Mouse (Mus musculus): ENCODE measurements around the gene Tmem19. TPM values are rescaled to one million over a fixed set of nuclear protein-coding genes. Genes with fewer than 3 reads are reported as not detected.

The Tmem19 gene
- total RNA-seq (2015; ENCODE audit: low replicate concordance) = 4.0 and 4.8 TPM in 2 replicates
- 2.5 and 7.5 TPM in 2 replicates for total RNA-seq (2017; ENCODE audit: low replicate concordance)

DNA sequence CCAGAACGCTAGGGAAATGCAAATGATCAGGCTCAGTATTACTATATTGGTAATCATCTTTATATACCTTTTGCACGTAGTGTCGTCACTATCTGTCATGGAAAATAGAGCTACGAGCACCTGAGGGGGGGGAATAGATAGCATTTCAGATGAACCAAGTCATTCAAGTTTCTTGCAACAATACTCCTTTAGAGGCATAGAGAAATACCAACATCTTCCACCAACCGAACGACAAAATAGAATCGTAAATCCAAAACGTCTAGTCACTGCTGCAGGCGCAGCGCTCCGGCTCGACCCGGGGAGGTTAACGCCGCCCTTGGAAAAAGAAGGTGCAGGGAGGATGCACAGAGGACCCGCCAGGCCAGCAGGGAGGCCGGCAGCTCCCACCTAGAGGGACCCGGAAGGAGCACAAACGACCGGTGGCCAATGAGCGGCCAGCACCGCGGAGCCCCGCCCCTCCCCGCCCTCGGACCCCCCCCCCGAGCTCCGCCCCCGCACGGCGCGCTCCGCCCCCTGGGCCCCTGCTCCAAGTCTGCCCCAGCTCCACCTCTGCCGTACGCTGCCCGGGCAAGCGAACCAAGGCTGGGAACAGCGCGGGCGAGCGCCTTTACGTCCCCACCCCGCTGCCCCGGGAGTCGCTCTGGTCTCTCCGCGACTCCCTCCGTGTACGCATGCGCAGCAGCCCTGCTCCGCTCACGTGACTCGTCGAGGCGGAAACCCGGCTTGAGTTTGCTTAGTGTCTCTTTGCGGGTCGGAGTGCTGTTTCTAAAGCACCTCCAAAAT is at the start of gene Tmem19:
Gene Tmem19 (minus strand): TSS at position 662 of the 783 bp plus-strand sequence.
- ATAC-seq (replicated peaks; ENCODE audit: low FRiP score, poor library complexity, severe bottlenecking) = peak; percentile 91

GRCm38 (mm10) chr10:115406393-115406792 is 44.1 kb upstream of the Tmem19 start:
- ATAC-seq (replicated peaks; ENCODE audit: low FRiP score, poor library complexity, severe bottlenecking) = peak; percentile 87

GRCm38 (mm10) chr10:115391896-115392295 is 29.6 kb upstream of the Tmem19 start:
- ATAC-seq (replicated peaks; ENCODE audit: low FRiP score, poor library complexity, severe bottlenecking) = no peak

- no peak for ATAC-seq (replicated peaks; ENCODE audit: low FRiP score, poor library complexity, severe bottlenecking)
Measured at GRCm38 (mm10) chr10:115391076-115391475, 28.8 kb upstream of the Tmem19 start.

GRCm38 (mm10) chr10:115387891-115388290 is 25.6 kb upstream of the Tmem19 start:
- ATAC-seq (replicated peaks; ENCODE audit: low FRiP score, poor library complexity, severe bottlenecking) = no peak

DNA sequence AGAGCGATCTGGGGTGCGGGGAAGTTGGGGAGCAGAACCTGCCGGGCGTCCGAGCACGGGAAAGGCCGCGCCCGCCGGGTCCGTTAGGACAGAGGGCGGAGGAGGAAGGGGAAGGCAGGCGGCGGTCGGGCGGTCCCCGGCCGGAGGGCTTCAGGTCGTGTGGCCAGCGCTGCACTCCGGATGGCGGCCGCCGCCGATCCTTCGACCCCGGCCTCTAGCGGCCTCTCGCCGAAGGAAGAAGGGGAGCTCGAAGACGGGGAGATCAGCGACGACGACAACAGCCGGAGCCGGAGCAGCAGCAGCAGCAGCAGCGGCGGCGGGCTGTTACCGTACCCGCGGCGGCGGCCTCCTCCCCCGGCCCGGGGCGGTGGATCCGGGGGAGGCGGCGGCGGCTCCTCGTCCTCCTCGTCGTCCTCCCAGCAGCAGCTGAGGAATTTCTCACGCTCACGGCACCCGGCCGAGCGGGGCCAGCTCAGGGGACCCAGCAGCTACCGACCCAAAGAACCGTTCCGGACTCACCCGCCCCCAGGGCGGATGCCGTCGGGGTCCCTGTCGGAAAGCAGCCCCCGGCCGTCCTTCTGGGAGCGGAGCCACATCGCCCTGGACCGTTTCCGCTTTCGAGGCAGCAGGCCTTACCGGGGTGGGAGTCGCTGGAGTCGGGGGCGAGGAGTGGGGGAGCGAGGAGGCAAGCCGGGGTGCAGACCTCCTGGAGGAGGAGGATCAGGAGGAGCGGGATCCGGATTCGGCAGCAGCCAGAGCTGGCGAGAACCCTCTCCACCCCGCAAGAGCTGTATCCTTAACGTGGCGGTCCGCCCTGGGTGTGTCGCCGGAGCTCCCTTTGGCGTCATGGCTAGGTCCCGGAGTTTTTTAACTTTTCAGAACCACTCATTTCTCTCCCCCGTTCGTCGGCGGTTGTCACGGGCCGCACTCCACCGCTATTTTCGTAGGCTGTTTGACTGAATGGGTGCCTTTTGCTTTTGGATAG is 23.0 kb upstream of the Tmem19 start:
- ATAC-seq (replicated peaks; ENCODE audit: low FRiP score, poor library complexity, severe bottlenecking) = peak; percentile 75

DNA sequence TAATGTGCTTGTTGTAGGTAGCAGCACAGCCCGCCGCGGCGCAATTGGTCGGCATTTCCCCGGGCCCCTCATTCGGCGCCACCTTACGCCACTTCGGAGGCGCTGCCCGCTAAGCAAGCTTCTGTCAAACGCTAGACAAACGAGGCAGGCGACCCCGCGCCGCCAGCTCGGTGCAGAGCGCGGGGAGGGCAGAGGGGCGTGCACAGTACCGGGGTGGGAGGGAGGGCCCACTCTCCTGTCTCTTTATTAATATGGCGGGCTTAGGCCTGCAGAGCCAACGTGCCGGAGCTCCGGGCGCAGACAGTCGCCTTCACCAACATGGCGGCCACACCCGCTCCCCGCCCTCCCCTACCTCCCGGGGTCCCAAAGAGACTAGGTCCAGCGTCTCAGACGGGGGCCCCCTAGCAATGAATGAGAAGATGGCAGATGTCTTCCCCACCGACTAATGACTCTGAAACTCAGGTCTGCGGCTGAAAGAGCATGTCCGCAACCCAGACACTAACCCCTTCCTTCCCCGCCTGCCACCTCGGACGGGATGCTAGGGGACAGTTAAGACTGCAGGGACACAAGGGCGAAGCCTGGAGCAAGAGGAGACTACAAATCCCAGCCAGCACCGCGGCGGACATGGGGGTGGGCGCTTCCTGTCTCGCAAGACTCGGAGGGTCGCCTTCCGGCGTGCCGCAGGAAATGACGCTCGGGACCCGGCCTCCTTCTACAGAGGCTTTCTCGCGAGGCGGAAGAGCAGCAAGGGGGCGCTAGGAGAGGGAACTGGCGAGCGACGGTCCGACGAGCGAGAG is 22.1 kb upstream of the Tmem19 start, which contains the start of the genes Thap2 and Zfc3h1:
Gene Thap2 (minus strand): TSS at position 223 of the 797 bp plus-strand sequence.
Gene Zfc3h1 (plus strand): TSS at position 739 of the 797 bp plus-strand sequence.
- peak; percentile 94 for ATAC-seq (replicated peaks; ENCODE audit: low FRiP score, poor library complexity, severe bottlenecking)

- no peak for ATAC-seq (replicated peaks; ENCODE audit: low FRiP score, poor library complexity, severe bottlenecking)
Measured at GRCm38 (mm10) chr10:115383644-115384220, 21.4 kb upstream of the Tmem19 start.

- ATAC-seq (replicated peaks; ENCODE audit: low FRiP score, poor library complexity, severe bottlenecking) = no peak
Measured at GRCm38 (mm10) chr10:115382846-115383643, 20.7 kb upstream of the Tmem19 start.

GRCm38 (mm10) chr10:115381506-115382084 is 19.3 kb upstream of the Tmem19 start:
- ATAC-seq (replicated peaks; ENCODE audit: low FRiP score, poor library complexity, severe bottlenecking) = no peak

DNA sequence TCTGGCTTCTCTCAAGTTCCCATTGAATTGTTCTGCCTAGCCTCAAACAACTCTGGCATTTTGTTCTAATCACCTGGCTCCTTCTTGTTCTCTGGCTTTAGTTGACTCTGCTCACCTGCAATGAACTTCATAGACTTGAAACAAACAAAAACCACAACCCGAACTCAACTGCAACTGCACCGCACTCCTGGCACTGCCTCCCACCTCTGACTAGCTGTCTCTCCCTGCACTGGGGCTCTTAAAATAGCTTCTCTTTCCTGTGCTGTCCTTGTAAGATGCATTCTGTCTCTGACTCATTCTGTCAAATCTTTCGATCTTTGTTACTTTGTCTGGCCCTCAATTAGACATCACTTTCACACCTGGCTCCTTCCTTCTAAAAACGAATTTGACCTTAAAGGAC is 850 bp upstream of the Tmem19 start:
- ATAC-seq (replicated peaks; ENCODE audit: low FRiP score, poor library complexity, severe bottlenecking) = 0 out of 2 replicates have a peak, but pooled peaks have one; percentile 7

GRCm38 (mm10) chr10:115362623-115362964 is 293 bp upstream of the Tmem19 start:
- ATAC-seq (replicated peaks; ENCODE audit: low FRiP score, poor library complexity, severe bottlenecking) = peak; percentile 65

- ATAC-seq (replicated peaks; ENCODE audit: low FRiP score, poor library complexity, severe bottlenecking) = no peak
Measured at GRCm38 (mm10) chr10:115359066-115359465, 3.2 kb downstream of the Tmem19 start.

- ATAC-seq (replicated peaks; ENCODE audit: low FRiP score, poor library complexity, severe bottlenecking) = no peak
Measured at GRCm38 (mm10) chr10:115358216-115358919, 3.9 kb downstream of the Tmem19 start.

DNA sequence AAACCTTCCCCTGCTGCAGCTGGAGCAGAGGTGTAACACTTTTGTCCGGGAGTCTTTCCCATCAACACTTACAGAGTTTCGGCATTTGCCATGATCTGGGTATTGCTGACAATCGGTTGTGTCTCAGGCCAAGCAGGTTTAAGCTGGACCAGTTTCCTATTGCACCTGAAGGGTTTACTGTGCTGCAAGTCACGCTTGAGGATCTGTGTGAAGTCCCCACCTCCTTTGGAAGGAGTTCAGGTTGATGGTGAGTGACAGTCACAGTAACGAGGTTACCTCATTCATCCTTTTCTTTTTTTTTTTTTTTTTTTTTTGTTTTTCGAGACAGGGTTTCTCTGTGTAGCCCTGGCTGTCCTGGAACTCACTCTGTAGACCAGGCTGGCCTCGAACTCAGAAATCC is 6.2 kb downstream of the Tmem19 start:
- ATAC-seq (replicated peaks; ENCODE audit: low FRiP score, poor library complexity, severe bottlenecking) = no peak

- ATAC-seq (replicated peaks; ENCODE audit: low FRiP score, poor library complexity, severe bottlenecking) = no peak
Measured at GRCm38 (mm10) chr10:115355016-115355415, 7.3 kb downstream of the Tmem19 start.

GRCm38 (mm10) chr10:115354553-115354952 is 7.7 kb downstream of the Tmem19 start:
- ATAC-seq (replicated peaks; ENCODE audit: low FRiP score, poor library complexity, severe bottlenecking) = no peak
